Mouse (Mus musculus) bone marrow macrophage, adult 2 months (primary cell): ENCODE results near the gene Cnmd.

Source experiments
- CTCF ChIP-seq: IDR thresholded peaks from 2 replicates; pipeline ENCODE4 v1.5.1; 2012; ENCODE audit warnings: low read depth, mild to moderate bottlenecking, low read length, moderate library complexity
- POLR2A ChIP-seq: IDR thresholded peaks from 2 replicates; pipeline ENCODE4 v1.6.1; 2012; ENCODE audit warnings: mild to moderate bottlenecking, low read depth, low read length, borderline replicate concordance

GRCm38 (mm10) chr14:79677108-79677753 is 15.3 kb upstream of the Cnmd start:
- TF ChIP-seq POLR2A (no peak), CTCF (no peak)
